Mouse (Mus musculus) brain, adult 2 months (tissue): ENCODE data around the gene Dgcr2.

Source experiments
- DNase-seq: peaks from one replicate; pipeline ENCODE4 v3.0.0; 2011; ENCODE audit warnings: low read depth, low spot score

Dgcr2 gene

GRCm38 (mm10) chr16:17898462-17898861 is at the start of gene Dgcr2, which contains the start of gene Tssk2:
TSS of gene Dgcr2 (minus strand) at chr16:17898562.
TSS of gene Tssk2 (plus strand) at chr16:17898637.
- DNase-seq = no peak

- DNase-seq = peak; percentile 19
These were observed 46.9 kb upstream of the Dgcr2 start for GRCm38 (mm10) chr16:17945081-17945831.

GRCm38 (mm10) chr16:17943466-17943865 is 45.1 kb upstream of the Dgcr2 start:
- peak; percentile 54 for DNase-seq

GRCm38 (mm10) chr16:17939255-17939751 is 40.9 kb upstream of the Dgcr2 start:
- DNase-seq = peak; percentile 16

- DNase-seq = peak; percentile 83
These were observed 40.5 kb upstream of the Dgcr2 start for GRCm38 (mm10) chr16:17938821-17939220.

- DNase-seq = no peak
These were observed 39.8 kb upstream of the Dgcr2 start for GRCm38 (mm10) chr16:17938187-17938586.

GRCm38 (mm10) chr16:17936776-17937175 is 38.4 kb upstream of the Dgcr2 start:
- no peak for DNase-seq

- no peak for DNase-seq
These were observed 36.1 kb upstream of the Dgcr2 start for GRCm38 (mm10) chr16:17934445-17934910.

GRCm38 (mm10) chr16:17933594-17934444 is 35.5 kb upstream of the Dgcr2 start:
- no peak for DNase-seq

GRCm38 (mm10) chr16:17931906-17932460 is 33.6 kb upstream of the Dgcr2 start:
- peak; percentile 36 for DNase-seq

- DNase-seq = no peak
These were observed 31.3 kb upstream of the Dgcr2 start for GRCm38 (mm10) chr16:17929631-17930030.

GRCm38 (mm10) chr16:17929211-17929610 is 30.8 kb upstream of the Dgcr2 start:
- DNase-seq = no peak

GRCm38 (mm10) chr16:17928627-17929104 is 30.3 kb upstream of the Dgcr2 start:
- peak; percentile 84 for DNase-seq

GRCm38 (mm10) chr16:17928087-17928580 is 29.8 kb upstream of the Dgcr2 start, which contains the start of gene Slc25a1:
TSS of gene Slc25a1 (minus strand) at chr16:17928219.
- DNase-seq = peak; percentile 86

GRCm38 (mm10) chr16:17927351-17928082 is 29.2 kb upstream of the Dgcr2 start:
- DNase-seq = peak; percentile 34

GRCm38 (mm10) chr16:17922163-17922538 is 23.8 kb upstream of the Dgcr2 start:
- no peak for DNase-seq

GRCm38 (mm10) chr16:17921325-17922162 is 23.2 kb upstream of the Dgcr2 start:
- peak; percentile 99 for DNase-seq

- DNase-seq = no peak
These were observed 22.2 kb upstream of the Dgcr2 start for GRCm38 (mm10) chr16:17920586-17920985.

GRCm38 (mm10) chr16:17914307-17915249 is 16.2 kb upstream of the Dgcr2 start, which contains the start of gene Gsc2:
TSS of gene Gsc2 (minus strand) at chr16:17915059.
- DNase-seq = peak; percentile 37
